Mouse (Mus musculus): ENCODE results near the gene Chrng. TPM values are rescaled to one million over a fixed set of nuclear protein-coding genes. Genes with fewer than 3 reads are reported as not detected.
A peak's percentile ranks its signal among the peaks of the same experiment; 100 is the strongest.

Gene Chrng
- total RNA-seq (2022) = not detected

DNA sequence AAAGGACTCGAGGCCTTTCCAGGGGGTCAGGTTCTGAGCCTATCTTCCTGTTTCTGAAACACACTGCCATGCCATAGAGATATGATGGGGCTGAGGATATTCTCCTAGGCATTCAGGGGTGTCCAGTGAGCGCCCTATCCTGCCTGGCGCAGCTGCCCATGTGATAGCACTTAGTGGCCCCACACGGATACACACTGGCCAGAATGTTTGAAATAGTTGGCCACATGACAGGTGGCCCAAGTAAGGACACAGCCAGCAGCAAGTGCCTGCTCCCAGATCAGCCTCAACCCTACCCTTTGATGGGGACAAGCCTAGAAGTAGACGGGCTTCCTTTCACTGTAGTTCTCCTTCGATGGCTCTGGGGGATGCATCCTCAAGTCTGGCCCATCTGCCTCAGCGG, at the start of gene Chrng:
Gene Chrng, plus strand, starts transcription at position 193 of the 400 bp plus-strand sequence.
- DNase-seq (ENCODE audit: low spot score in 2 of 2) = no peak

DNA sequence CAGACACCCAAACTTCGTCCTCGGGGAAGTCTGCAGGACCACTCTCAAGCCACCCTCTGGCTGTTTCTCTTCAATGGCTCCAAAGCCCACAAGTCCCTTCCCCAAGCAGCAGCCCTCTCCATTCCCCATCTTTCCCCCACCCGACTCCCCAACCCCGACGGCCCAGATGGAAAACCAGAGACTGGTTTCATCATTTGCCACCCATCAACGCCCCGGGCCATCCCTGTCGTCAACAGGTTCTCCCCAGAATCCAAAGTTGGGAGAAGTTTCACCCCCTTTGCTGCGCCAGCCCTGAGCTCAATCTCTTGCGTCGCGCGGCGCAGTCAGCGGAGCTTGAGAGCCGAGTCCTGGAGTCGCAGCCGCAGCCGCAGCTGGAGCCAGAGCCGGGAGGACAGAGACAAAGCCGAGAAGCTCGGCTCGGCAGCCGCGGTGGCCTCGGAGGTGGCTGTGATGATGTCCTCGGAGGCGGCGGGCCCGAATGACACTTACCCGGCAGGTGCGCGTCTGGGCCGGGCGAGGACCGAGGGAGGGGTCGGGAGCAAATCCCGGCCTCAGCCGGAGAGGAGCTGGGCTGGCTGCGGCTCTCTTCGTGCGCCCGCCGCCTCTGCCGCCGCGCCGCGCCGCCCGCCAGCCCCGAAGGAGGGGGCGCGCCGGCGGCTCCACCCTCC, 48.8 kb upstream of the Chrng start:
- DNase-seq (ENCODE audit: low spot score in 2 of 2) = peak in 1 of 2 experiments; percentile 6

DNA sequence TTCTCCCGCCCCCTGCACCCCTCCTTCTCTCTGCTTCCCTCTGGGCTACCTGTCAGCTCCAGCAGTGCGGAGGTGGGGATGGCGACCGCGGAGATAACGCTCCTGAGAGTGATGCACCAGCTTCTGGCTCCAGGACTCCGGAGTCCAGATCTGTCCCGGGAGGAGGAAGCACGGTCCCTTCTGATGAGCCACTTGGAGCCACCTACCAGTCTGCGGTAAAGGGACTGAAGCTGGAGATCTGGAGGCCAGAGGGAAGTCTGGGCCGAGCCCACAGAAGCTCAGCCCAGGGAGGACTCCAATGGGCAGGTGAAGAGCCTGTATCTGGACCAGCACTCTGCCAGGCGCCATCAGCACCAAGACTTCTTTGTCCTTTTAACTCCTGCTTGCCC, 48.3 kb upstream of the Chrng start, which contains the start of gene Ecel1:
Gene Ecel1, minus strand, starts transcription at position 323 of the 389 bp plus-strand sequence.
- DNase-seq (ENCODE audit: low spot score in 2 of 2) = no peak

DNA sequence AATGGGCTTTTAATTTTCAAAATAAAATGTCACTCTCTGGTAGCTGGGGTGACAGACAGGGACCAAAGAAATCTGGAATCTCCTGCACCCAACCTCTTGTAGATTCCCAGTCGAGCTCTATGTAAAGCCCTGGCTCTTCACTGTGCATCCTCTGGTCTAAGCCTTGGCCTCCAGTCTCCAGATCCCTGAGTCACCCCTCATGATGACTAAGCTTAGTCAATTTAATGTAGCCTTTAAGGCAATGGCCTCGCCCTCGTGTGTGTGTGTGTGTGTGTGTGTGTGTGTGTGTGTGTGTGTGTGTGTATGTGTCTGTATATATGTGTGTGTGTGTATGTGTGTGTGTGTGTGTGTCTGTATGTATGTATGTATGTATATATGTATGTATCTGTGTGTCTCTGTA, 45.1 kb upstream of the Chrng start:
- no peak for DNase-seq (ENCODE audit: low spot score in 2 of 2)

DNA sequence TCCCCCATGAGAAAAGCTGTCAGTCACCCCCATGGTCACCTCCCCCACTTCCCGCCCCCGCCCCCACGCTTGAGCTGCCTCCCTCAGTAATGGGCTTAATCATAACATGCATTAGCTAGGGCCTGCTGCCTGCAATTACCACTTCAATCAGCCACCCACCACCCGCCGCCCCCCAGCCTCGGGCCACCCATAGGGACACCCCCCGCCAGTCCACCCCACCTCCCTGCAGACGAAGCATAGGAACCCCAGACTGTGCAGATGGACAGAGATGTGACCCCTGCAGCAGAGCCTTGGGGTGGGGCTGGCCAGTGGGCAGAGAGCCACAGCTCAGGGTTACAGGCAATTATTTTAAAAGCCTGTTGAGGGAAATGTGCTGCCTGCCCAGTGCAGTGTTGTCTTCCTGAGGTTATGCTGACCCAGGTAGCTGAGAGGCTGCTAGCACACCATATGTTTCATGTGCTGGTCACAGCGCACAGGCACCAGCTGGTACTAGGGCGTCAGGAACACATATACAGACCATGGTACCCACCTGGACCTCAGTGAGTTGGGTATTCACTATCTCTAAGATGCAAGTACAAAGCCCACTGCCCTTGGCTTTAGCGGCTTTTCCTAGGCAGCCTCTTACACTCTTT, 40.2 kb upstream of the Chrng start:
- DNase-seq (ENCODE audit: low spot score in 2 of 2) = no peak

DNA sequence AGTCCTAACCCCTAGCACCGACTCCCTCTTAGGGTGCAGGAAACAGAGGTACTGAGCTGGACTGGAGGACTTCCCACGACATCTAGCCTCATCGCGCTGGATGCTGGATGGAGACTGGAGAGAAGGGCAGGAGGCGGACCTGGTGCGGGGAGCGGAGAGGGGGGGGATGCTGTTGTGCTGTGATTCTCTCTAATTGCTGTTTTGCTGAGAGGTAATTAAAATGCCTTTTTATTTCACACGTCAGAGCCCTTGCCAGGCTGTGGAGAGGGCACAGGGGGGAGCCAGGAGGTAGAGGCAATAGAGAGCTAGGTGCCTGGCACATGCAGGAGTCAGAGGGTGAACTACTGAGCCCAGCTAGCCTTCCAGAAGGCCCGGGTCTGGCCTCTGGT, 39.7 kb upstream of the Chrng start:
- DNase-seq (ENCODE audit: low spot score in 2 of 2) = no peak

DNA sequence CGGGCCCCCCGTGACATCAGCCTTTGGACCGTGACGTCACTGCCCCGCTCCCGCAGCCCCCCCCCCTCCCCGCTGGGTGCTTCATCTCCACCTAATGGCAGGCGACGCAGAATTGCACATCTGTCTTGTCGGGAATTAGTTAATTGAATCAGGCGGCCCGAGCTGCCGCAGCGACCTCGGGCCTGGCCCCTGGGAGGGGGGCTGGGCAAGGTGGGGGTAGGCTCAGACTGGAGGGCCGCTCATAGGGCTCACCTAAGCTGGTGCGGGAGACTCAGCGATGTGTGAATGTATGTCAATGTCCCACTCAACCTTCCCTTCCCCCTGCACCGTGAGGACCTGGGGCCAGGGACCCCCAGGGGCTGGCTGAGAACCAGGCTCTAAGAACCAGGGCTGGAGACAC, 34.0 kb upstream of the Chrng start:
- DNase-seq (ENCODE audit: low spot score in 2 of 2) = no peak

DNA sequence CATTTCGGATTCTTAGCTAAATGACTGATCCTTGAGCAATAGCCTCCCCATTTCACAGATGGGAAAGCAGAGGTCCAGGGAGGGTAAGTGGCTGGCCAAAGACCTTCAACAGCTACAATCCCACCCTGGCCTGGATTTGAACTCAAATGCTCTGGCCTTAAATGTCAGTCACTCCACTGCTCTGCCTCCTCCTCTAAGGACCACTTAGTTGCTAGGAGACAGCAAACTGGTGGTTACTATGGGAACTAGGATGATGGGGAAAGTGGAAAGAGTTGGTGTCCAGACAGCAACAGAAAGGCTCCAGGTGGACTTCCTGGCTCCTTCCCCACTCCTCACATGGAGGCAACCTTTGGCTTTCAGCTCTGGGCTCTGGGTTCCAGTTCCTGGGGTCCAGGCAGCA, 33.1 kb upstream of the Chrng start:
- no peak for DNase-seq (ENCODE audit: low spot score in 2 of 2)

DNA sequence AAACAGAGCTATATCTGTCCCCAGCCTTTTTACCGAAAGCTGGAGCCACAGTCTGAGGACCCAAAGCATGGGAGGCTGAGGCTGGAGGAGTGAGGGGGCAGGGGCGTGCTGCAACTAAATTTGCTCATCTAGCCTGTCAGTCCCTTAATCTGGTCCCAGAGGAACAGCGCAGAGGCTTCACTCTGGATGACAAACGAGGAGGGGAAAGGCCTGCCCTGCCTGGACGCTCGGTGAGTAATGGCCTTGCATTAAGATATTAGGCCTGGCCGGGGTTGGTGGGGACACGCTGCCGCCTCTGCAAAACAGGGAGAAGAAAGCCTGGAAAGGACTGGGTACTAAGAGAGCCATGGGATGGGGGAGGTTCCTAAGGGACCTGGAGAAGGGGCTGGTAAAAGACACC, 32.1 kb upstream of the Chrng start:
- DNase-seq (ENCODE audit: low spot score in 2 of 2) = no peak

DNA sequence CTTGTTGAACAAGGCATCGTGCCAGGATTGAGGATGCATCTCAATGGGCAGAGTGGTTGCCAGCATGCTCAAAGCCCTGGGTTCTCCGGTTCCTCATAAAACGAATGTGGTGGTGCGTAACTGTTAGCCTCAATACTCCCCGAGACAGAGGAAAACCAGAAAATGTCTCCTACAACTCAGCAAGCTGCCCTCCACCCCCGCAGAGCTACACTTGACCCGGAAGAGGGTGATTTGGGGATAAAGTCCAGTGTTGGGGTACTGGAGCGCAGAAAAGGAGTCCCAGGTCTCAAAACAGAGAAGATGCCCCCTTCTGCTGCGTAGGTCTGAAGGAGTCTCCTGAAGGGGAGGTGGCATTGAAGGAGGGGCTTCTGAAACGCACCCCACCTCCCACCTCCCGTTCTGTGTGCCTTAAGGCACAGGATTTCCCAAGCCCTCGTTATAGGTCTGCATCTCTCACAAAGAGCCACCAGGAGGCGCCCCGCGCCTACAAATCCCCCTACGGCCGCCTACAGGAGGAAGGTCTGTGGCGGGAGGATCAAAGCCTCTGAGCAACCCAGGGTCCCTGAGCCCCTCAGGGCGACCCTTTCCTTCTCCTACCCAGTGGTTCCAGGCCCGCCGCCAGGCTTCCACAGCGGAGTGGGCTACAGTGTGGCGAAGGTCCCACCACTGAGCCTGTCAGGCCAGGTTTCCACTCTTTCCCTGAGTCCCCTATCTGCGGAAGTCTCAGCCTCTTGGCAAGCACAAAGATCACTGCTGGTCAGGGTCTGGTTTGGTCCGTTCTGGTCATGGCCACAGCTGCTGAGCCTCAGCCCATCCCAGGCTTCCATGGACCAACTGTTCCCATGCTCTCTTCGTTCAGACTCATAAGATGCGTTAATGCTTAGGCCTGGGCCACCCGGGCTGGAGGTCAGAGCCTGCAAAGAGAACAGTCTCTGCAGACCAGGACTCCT, 30.2 kb upstream of the Chrng start:
- peak in 1 of 2 experiments; percentile 42 for DNase-seq (ENCODE audit: low spot score in 2 of 2)

DNA sequence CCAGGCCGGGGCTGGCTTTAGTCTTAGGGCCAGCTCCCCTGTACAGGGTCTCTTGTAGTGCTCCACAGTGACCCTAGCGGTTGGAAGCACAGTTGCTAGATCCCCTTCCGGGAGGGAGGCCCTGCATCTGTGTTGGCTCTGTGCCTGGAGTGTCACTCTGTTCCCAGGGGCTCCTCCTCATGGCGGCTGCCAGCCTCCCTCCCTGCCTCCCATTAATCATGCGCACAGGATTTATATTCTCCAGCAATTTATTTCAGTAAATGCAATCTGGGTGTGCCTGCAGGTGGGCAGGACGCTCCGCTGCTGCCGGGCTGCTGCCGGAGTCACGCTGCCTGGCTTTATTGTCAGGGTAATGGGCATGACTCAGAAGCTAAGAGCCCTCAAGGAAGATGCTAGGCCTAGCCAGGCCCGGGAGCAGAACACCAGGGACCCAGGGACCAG, 28.6 kb upstream of the Chrng start:
- peak; percentile 23 to 62 for DNase-seq (ENCODE audit: low spot score in 2 of 2)

DNA sequence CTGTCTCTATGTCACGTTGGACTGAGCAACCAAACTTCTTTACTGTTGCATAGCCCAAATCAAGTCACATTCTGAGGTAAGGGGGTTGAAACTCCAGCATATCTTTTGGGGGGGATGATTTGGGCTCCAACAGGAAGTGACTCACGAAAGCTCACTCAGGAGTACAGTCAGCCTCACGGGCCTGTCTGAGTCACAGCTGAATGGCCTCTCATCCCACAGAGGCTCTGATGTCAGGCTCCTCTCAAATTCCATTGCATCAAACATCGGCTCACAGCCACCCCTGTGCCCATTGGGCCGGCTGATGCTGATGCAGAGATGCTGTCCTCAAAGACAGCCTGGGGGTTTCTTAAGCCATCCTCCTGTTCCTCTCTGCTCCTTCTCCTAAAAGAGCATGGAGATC, 23.6 kb upstream of the Chrng start:
- DNase-seq (ENCODE audit: low spot score in 2 of 2) = no peak

DNA sequence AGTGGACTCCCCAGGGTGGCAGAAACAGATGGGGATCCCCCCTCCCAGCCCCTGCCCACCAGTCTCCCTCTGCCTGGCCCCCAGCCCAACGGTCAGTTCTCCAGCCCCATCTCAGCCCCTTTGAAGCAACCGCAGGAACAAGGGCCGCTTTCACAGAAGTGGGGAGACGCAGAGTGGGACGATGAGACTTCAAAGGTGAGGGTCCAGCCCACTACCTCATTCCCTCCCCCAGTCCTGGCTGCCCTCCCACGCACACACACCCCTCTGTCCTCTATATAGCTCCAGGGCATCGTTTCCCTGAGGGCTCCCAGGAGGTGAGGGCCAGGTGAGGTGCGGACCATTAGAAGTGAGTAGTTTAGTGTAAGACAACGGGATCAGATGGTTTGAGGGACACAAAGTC, 21.4 kb upstream of the Chrng start, which contains the start of gene Prss56:
Gene Prss56, plus strand, starts transcription at position 301 of the 400 bp plus-strand sequence.
- DNase-seq (ENCODE audit: low spot score in 2 of 2) = no peak

DNA sequence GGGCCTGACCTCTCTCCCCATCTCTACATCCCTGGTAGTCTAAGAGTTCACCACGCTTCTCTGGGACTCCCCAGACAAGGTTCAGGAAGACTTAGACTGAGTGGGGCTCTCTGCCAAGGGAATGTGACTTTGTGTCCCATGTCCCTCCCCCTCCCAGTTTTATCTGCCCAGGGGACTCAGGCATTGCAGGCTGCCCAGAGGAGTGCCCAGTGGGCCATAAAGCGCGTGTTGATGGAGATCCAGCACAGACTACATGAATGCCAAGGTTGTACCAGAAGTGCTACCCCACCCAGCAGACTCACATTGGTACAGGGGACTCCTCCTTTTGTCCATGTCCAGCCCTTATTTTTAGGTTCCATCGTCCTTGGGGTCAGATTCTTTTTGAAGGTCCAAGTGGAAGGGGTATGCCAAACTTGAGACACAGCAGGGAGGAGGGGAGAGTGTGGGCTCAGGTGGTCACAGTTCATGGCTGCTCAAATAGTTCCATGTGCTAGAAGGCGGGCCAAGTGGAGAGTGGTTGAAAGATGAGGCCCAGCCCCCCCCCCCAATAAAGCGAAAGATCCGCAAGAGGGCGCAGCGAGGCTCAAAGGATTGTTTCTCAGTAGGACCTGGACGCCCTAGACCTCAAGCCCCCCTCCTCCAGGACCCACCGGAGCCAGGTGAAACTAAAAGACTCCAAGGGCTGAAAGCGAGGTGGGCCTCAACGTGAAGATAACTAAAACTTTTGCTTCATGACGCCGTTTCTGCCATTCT, 20.3 kb upstream of the Chrng start:
- DNase-seq (ENCODE audit: low spot score in 2 of 2) = no peak

DNA sequence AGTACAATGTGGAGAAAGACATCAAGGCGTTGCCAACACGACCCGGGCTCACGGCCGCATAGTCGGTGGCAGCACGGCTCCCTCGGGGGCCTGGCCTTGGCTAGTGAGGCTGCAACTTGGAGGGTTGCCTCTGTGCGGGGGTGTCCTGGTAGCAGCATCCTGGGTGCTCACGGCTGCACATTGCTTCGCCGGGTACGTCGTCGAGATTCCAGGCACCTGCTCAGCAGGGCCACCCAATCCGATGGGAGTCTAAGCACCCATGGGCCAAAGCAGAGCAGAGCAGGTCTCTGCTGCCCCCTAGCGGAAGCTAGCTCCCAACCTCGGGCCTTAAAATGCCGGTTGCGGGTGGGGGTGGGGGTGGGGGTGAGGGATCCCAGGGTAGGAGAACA, 19.7 kb upstream of the Chrng start:
- DNase-seq (ENCODE audit: low spot score in 2 of 2) = peak; percentile 34 to 49

DNA sequence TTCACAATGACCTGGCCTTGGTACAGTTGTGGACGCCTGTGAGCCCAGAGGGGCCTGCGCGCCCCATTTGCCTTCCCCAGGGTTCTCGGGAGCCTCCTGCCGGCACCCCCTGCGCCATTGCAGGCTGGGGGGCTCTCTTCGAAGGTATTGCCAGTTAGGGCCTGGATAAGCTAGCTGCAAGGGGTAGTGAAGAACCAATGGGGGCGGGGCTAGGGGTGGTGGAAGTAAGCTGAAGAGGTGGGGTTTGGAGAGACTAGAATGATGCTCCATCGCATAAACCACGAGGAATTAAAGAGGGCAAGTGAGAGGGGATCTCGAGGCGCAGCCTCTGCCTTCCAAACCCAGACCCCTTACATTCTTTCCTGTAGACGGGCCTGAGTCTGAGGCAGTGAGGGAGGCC, 18.9 kb upstream of the Chrng start:
- DNase-seq (ENCODE audit: low spot score in 2 of 2) = no peak

DNA sequence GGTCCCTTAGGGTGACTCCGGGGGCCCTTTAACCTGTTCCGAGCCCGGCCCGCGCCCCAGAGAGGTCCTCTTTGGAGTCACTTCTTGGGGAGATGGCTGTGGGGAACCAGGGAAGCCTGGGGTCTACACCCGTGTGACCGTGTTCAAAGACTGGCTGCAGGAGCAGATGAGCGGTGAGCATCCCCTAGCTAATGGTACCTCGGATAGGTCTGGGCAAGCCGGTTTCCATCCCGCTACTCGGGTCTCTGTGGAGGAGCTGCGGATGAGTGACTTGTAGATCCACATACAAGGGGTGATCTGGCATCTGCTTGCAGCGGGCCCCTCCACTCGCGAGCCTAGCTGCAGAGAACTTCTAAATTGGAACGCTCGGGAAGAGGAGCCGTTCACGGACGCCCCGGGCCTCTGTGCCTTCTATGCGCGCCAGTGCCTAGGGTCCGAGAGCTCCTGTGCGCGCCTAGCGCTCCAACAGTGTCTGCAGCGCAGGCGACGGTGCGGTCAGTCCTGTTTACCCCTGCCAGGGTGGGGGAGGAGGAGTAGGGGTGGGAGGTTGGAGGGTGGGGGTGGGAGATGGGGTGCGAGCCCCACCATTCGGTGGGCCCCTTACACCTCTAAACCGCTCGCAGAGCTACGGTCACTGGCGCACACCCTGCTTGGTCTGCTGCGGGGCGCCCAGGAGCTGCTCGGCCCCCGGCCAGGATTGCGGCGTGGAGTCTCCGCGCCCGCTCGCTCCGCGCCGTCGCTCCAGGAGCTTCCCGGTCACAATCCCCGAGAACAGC, 18.0 kb upstream of the Chrng start:
- DNase-seq (ENCODE audit: low spot score in 2 of 2) = no peak

DNA sequence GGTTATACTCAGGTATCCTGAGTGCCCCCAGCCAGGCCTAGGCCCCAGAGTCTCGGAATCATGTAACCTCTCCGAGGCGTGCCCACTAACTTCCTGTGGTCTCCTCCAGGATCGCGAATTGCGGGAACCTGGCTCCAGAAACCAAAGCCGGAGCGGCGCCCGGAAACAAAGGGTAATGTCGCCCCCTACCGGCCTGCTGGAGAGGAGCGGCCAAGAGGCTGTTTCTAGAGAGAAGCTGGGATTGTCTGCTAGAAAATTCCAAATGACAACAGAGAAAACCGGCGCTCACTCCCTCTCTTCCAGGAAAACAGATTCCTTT, 17.5 kb upstream of the Chrng start:
- DNase-seq (ENCODE audit: low spot score in 2 of 2) = peak in 1 of 2 experiments; percentile 54

DNA sequence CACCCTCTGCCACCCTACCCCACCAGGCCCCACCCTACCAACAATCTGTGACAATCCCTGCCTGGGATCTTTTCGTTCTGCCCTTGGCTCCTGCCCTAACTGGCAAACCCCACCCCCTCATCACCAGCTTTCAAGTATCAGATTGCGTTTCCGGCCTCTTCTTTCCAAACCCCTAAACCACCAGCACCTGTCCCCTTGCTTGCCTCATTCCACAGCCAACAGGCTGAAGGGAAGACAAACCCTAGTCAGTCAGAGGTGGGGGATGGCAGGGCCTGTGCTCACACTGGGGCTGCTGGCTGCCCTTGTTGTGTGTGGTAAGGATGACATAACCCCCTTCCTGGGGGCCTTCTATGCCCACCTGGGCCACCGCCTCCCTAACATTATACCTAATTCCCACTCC, 14.0 kb upstream of the Chrng start, which contains the start of gene Chrnd:
Gene Chrnd, plus strand, starts transcription at position 179 of the 400 bp plus-strand sequence.
- DNase-seq (ENCODE audit: low spot score in 2 of 2) = no peak

DNA sequence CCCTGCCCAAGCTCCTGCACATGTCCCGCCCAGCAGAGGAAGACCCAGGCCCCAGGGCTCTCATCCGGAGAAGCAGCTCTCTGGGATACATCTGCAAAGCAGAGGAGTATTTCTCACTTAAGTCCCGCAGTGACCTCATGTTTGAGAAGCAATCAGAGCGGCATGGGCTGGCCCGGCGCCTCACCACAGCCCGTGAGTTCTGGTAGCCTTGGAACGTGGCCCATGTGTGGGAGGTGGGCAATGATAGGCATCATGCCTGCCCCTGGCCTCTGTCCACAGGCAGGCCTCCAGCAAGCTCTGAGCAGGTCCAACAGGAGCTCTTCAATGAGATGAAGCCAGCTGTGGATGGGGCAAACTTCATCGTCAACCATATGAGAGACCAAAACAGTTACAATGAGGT, 7.2 kb upstream of the Chrng start:
- no peak for DNase-seq (ENCODE audit: low spot score in 2 of 2)
